Mouse (Mus musculus) adrenal gland, adult 10 weeks (tissue): ENCODE measurements around the gene Sdhc. TPM values are rescaled to one million over a fixed set of nuclear protein-coding genes. Genes with fewer than 3 reads are reported as not detected.

Experiments
- polyA plus RNA-seq: library from polyadenylated mRNA; stranded (reverse); fragments of 350-450 nt; fragmentation: Illumina TruSeq; extraction: RNeasy Lipid Tissue Mini Kit (QIAGEN cat#74804); gene quantifications from one replicate; pipeline ENCODE4 v1.2.3, GENCODE M21; 2014; ENCODE audit warnings: low read depth, low replicate concordance

Sdhc gene
- polyA plus RNA-seq, result 38.8 TPM

DNA sequence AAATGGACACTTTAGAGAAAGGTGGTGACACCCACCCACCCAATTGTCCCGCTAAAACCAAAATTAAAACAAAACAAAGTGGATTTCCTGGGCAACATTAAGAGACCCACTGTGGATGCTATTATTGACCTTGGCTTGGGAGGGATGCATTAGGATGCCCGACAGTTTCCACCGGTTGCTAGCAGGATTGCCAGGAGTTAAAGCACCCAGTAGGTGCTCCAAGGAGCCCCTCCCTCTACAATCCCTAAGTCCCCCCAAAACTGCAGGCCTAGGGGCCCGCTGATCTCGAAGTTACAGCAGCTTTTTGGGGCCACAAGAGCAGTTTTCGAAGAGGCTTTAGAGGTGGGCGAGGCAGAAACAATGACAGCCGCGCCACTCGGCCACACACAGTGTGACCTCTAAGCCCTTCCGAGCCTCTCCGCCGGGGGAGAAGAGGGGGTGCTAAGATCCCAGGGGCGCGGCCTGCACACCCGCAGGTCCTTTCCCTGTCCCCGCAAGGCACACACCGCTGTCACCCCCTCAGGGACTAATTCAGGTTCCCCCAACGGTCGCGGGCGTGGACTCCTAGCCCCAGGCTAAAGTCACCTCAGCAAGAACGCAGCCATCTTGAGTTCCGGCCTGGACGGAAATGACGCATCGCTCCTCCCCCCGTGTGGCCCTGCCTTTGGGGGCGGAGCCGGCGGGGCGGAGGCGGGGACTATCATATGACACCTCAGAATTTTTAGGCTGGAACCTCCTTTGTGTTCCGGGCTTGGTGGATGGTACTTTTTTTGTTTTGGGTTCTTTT lies at the start of gene Sdhc, which contains the start of gene Mpz:
Gene Sdhc (minus strand): TSS at position 630 of the 787 bp plus-strand sequence.
Gene Mpz (plus strand): TSS at position 738 of the 787 bp plus-strand sequence.

GRCm38 (mm10) chr1:171195887-171196397 lies 45.5 kb upstream of the Sdhc start, which contains the start of gene Pcp4l1:
Gene Pcp4l1, minus strand, starts transcription at chr1:171196268.

GRCm38 (mm10) chr1:171113873-171114299 lies 36.5 kb downstream of the Sdhc start, which contains the start of gene Cfap126:
Gene Cfap126, plus strand, starts transcription at chr1:171113918.

Other genes with a start within 250 kb of the Sdhc start
- gene Fcrlb, start 237.7 kb downstream of the Sdhc start, polyA plus RNA-seq, result not detected
- not detected for gene Fcrla, start 223.0 kb downstream of the Sdhc start, polyA plus RNA-seq
- 20.8 TPM for gene Fcgr2b, start 174.1 kb downstream of the Sdhc start, polyA plus RNA-seq
- 5.1 TPM for gene Fcgr4, start 131.7 kb downstream of the Sdhc start, polyA plus RNA-seq
- 16.6 TPM for gene Fcgr3, start 85.7 kb downstream of the Sdhc start, polyA plus RNA-seq
- gene Cfap126, start 36.7 kb downstream of the Sdhc start, polyA plus RNA-seq, result 2.4 TPM
- gene Mpz, start 108 bp upstream of the Sdhc start, polyA plus RNA-seq, result 0.41 TPM
- 23.7 TPM for gene Pcp4l1, start 45.7 kb upstream of the Sdhc start, polyA plus RNA-seq
- not detected for gene Nr1i3, start 63.4 kb upstream of the Sdhc start, polyA plus RNA-seq
- 6.5 TPM for gene Tomm40l, start 71.9 kb upstream of the Sdhc start, polyA plus RNA-seq
- not detected for gene Apoa2, start 74.5 kb upstream of the Sdhc start, polyA plus RNA-seq
- gene Fcer1g, start 83.8 kb upstream of the Sdhc start, polyA plus RNA-seq, result 32.5 TPM
- gene Adamts4, start 99.8 kb upstream of the Sdhc start, polyA plus RNA-seq, result 1.7 TPM
- gene Ndufs2, start 100.8 kb upstream of the Sdhc start, polyA plus RNA-seq, result 150 TPM
- gene B4galt3, start 119.7 kb upstream of the Sdhc start, polyA plus RNA-seq, result 5.5 TPM
- 7.0 TPM for gene Ppox, start 130.6 kb upstream of the Sdhc start, polyA plus RNA-seq
- gene Usp21, start 137.4 kb upstream of the Sdhc start, polyA plus RNA-seq, result 17.7 TPM
- 132 TPM for gene Ufc1, start 144.4 kb upstream of the Sdhc start, polyA plus RNA-seq
- gene Dedd, start 178.5 kb upstream of the Sdhc start, polyA plus RNA-seq, result 7.5 TPM
- gene Nit1, start 195.0 kb upstream of the Sdhc start, polyA plus RNA-seq, result 31.0 TPM
- gene Pfdn2, start 195.1 kb upstream of the Sdhc start, polyA plus RNA-seq, result 51.1 TPM
- gene Klhdc9, start 210.2 kb upstream of the Sdhc start, polyA plus RNA-seq, result not detected
- gene Nectin4, start 219.5 kb upstream of the Sdhc start, polyA plus RNA-seq, result not detected
- gene Arhgap30, start 238.4 kb upstream of the Sdhc start, polyA plus RNA-seq, result 3.5 TPM